8 mouse cellular contexts compared by ENCODE assay signal in the genomic region with DNA sequence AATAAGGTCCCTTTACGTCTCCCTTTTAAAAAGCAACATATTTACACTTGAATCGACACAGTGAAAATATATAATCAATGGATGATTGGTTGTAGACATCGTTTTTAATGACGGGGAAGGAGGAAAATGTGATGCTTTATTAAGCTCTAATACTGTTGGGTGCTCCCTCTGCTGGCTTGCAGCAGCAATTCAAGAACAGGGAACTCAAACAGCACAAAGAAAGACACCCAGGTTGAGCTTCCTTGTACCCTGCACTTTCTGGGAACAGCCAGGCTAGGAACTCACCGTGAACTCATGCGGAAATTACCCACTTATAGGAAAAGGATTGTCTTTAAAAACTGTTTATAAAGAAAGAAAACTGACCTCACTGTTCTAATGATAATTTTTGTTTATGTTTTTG.
DNase-seq lines count a peak whose midpoint lies in the region; ATAC-seq and TF ChIP-seq lines count a peak whose summit lies in the region.

No protein-coding gene starts in this region.

- H3K4me1 ChIP-seq in embryonic facial prominence, embryonic 10.5 days: peaks cover 30% of the 10 kb centered on the region
- peaks cover 11% of the 10 kb centered on the region for H3K4me1 ChIP-seq in hindbrain, embryonic 13.5 days (replicated peaks)
- peaks cover 7% of the 10 kb centered on the region for H3K4me1 ChIP-seq in limb, embryonic 11.5 days (ENCODE audit: control insufficient read depth, insufficient read depth, low read length)
- peaks cover 6% of the 10 kb centered on the region; the same call in 1 of the 2 replicates for H3K4me1 ChIP-seq in midbrain, postnatal 0 days (ENCODE audit: insufficient read depth, low read length)

- peak overlapping the region; percentile 78 for H3K27ac ChIP-seq in embryonic facial prominence, embryonic 10.5 days (replicated peaks)
- H3K27ac ChIP-seq in hindbrain, embryonic 13.5 days: no peak overlapping the region
- H3K27ac ChIP-seq in limb, embryonic 11.5 days (replicated peaks; ENCODE audit: low read depth, low read length): 0 out of 2 replicates have a peak overlapping the region, but pooled peaks have one; percentile 30
- H3K27ac ChIP-seq in midbrain, postnatal 0 days (ENCODE audit: low read depth, low read length): no peak overlapping the region

- no peaks in the 10 kb centered on the region for H3K9me3 ChIP-seq in embryonic facial prominence, embryonic 10.5 days
- H3K9me3 ChIP-seq in hindbrain, embryonic 13.5 days: no peaks in the 10 kb centered on the region
- H3K9me3 ChIP-seq in limb, embryonic 11.5 days (ENCODE audit: control insufficient read depth, low read length): no peaks in the 10 kb centered on the region
- no peaks in the 10 kb centered on the region for H3K9me3 ChIP-seq in midbrain, postnatal 0 days (ENCODE audit: low read length)

- 22% methylated on average over 6 of the region's 6 CpGs for WGBS in embryonic facial prominence, embryonic 10.5 days
- 27% methylated on average over 6 of the region's 6 CpGs for WGBS in hindbrain, embryonic 13.5 days
- WGBS in limb, embryonic 11.5 days: 24% methylated on average over 6 of the region's 6 CpGs
- 26% methylated on average over 6 of the region's 6 CpGs for WGBS in midbrain, postnatal 0 days

- no peaks in the 10 kb centered on the region for H3K36me3 ChIP-seq in embryonic facial prominence, embryonic 10.5 days (replicated peaks)
- no peaks in the 10 kb centered on the region for H3K36me3 ChIP-seq in hindbrain, embryonic 13.5 days
- H3K36me3 ChIP-seq in limb, embryonic 11.5 days (ENCODE audit: control insufficient read depth, insufficient read depth, low read length): no peaks in the 10 kb centered on the region
- no peaks in the 10 kb centered on the region for H3K36me3 ChIP-seq in midbrain, postnatal 0 days (ENCODE audit: insufficient read depth, low read length)

- no peak overlapping the region for H3K4me2 ChIP-seq in hindbrain, embryonic 13.5 days
- no peak overlapping the region for H3K4me2 ChIP-seq in limb, embryonic 11.5 days (ENCODE audit: low read depth, severe bottlenecking)
- no peak overlapping the region for H3K4me2 ChIP-seq in midbrain, postnatal 0 days (ENCODE audit: low read depth, low read length, poor library complexity, severe bottlenecking)

- no peak overlapping the region for H3K4me3 ChIP-seq in embryonic facial prominence, embryonic 10.5 days
- no peak overlapping the region for H3K4me3 ChIP-seq in hindbrain, embryonic 13.5 days
- H3K4me3 ChIP-seq in limb, embryonic 11.5 days (ENCODE audit: low read depth, low read length): no peak overlapping the region
- H3K4me3 ChIP-seq in midbrain, postnatal 0 days (ENCODE audit: low read depth, low read length): no peak overlapping the region

- no peak overlapping the region for H3K9ac ChIP-seq in hindbrain, embryonic 13.5 days
- H3K9ac ChIP-seq in limb, embryonic 11.5 days (ENCODE audit: low read length): no peak overlapping the region
- no peak overlapping the region for H3K9ac ChIP-seq in midbrain, postnatal 0 days (replicated peaks; ENCODE audit: low read length, poor library complexity, severe bottlenecking)

- peak; percentile 9 for DNase-seq in ovary, postnatal 36 days (ENCODE audit: low spot score)
- no peak for DNase-seq in ovary, postnatal 10 days (ENCODE audit: low spot score)
- DNase-seq in T-cell, adult 2 months (ENCODE audit: low spot score): peak; percentile 5
- DNase-seq in embryonic facial prominence, embryonic 10.5 days (ENCODE audit: low spot score): peak; percentile 47
- DNase-seq in limb, embryonic 11.5 days (ENCODE audit: low spot score): peak; percentile 52
- DNase-seq in midbrain, postnatal 0 days (ENCODE audit: low spot score): peak; percentile 70
- no peak for DNase-seq in spleen, postnatal 14 days (ENCODE audit: low spot score in 2 of 2)

- ATAC-seq in hindbrain, embryonic 13.5 days (ENCODE audit: low FRiP score): peak; percentile 76
- ATAC-seq in limb, embryonic 11.5 days (ENCODE audit: insufficient number of reproducible peaks, low FRiP score, low TSS enrichment, low read depth): 0 out of 2 replicates have a peak, but pooled peaks have one; percentile 37
- peak; percentile 51; the same call in 1 of the 2 replicates for ATAC-seq in midbrain, postnatal 0 days (ENCODE audit: low FRiP score)

- no peaks in the 10 kb centered on the region for H3K27me3 ChIP-seq in embryonic facial prominence, embryonic 10.5 days (replicated peaks; ENCODE audit: low read depth, poor library complexity, severe bottlenecking)
- H3K27me3 ChIP-seq in hindbrain, embryonic 13.5 days: no peaks in the 10 kb centered on the region
- H3K27me3 ChIP-seq in limb, embryonic 11.5 days (ENCODE audit: control insufficient read depth, insufficient read depth, low read length): no peaks in the 10 kb centered on the region
- H3K27me3 ChIP-seq in midbrain, postnatal 0 days (ENCODE audit: insufficient read depth, low read length): no peaks in the 10 kb centered on the region

- peak; percentile 87 for TF ChIP-seq CTCF in midbrain, postnatal 0 days (IDR thresholded peaks at IDR 0.05)

Comparison
In these comparisons a context has a peak if more than half of its experiments do, and no peak if none do; other contexts are left out.
1. DNase-seq: peak in ovary, postnatal 36 days (single experiment), T-cell, adult 2 months (single experiment), embryonic facial prominence, embryonic 10.5 days (single experiment), limb, embryonic 11.5 days (single experiment) and midbrain, postnatal 0 days (single experiment); none in ovary, postnatal 10 days (single experiment) and spleen, postnatal 14 days (0 of 2).
2. H3K27ac ChIP-seq: peak in embryonic facial prominence, embryonic 10.5 days (single experiment) and limb, embryonic 11.5 days (single experiment); none in hindbrain, embryonic 13.5 days (single experiment) and midbrain, postnatal 0 days (single experiment).
3. Peak in every context shown above with its lines, with median percentiles within 50 percentile points of each other: ATAC-seq.